Mouse (Mus musculus) retina, adult 2 months (tissue): Measurements from ENCODE around the gene Wasf1.

ENCODE experiments used
- DNase-seq: peaks from one replicate; pipeline ENCODE4 v3.0.0-alpha.2; 2012; ENCODE audit warnings: low read depth, low spot score

The Wasf1 gene

DNA sequence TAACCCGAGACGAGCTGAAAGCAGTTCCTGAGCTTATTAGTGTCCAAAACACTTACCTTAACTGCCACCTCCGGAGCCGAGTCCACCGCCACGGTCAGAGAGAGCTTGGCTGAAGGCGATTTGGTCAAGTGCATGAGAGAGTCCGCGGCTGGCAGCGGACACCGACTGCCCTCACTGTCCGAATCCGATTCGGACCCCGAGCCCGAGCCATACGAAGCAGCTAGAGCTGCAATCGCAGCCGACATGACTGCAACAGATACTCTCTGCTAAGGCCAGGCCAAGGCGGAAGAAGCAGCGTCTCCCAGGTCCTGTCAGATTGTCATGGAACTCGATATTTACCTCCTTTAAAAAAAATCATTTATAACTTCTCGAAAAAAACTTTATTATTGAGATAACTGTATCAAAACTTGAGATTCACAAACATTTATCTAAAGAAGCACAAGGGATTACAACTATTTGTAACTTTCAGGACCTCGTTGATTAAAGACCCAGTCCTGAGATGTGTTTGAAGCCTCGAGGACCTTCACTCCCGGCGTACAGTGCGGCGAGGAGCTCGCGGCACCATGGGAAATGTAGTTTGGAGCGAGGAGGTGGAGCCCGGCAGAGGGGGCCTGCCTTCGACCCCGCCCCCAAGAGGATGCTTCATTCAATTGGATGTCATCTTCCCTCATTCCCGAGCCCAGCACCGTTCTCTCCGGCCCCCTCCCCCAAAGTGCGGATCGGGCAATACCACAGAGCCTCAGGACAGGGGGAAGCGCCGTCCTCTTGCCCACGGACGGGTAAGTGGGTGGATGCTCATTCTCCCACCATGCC lies at the start of gene Wasf1, which contains the start of gene Cdc40:
Gene Wasf1, plus strand, starts transcription at position 645 of the 813 bp plus-strand sequence.
Gene Cdc40, minus strand, starts transcription at position 481 of the 813 bp plus-strand sequence.
- DNase-seq = peak; percentile 96

DNA sequence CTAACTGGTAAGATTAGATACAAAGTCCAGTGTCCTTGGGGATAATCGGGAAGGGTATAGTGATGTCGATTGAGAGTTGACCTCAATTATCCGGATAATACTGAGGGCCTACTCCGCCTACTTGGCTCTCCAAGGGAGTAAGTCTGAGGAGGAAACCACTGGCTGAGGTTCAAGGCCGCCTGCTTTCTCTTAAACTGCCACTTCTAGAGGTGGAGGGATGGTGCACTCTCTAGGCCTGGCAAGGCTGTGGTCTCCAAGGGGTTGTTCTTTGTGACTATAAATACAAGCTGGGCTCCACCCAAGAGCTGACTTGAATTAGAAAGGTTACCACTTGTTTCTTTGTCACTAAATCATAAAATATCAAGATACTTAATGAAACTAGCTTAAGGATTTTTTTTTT lies 43.2 kb upstream of the Wasf1 start:
- DNase-seq = no peak

DNA sequence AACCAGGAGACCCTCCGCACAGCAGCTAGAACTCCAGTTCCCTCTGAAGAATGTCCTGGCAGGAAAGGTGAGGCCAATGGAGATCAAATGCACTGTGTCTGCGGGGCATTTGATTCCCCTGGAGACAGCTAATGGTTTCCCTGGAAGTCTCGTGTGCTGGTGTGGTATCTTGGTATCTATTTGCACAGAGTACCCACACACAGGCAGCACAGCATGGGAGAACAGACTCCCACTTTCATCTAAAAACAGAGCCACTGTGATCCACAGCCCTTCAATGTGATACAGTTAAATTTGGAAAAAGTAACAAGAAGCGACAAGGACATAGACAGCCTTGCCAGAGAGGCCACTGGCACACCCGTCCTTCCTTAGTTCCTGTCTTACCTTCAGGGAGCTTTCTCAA lies 39.4 kb upstream of the Wasf1 start:
- no peak for DNase-seq

DNA sequence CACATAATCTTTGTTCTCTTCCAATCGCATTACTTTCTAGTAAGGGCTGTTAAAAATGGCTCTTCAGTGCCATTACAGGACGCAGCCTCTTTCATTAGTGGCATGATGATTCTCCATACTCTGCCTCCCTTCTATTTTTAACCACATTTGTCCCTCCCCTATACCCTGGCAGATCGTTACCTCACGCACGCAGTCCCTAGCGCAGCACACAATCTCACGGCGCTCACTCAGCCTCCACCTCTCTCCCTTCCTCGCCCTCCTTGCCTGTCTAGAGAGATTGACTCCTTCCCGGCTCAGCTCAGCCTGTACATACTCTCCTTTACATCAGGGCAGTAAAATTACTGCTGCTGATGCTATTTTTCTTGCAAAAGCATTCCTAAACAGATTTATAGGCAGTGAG lies 38.7 kb upstream of the Wasf1 start:
- DNase-seq = no peak

DNA sequence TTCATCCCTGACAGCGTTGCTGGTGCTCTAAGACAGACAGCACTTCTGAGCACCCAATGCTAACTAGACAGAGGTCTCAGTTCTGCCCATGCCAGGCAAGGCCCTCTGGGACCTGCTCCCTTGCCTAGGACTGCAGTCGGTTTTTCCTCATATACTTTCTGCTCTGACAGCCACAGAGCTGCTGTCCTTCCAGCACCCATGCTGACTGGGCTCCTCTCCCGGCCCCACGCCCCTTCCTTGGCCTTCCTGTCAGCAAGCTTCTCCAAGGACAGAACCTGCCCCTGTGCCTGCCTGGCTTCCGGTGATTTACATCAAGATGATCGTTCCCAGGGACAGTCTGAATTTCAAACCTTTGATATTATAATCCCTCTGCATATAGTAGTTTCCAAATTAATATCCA lies 37.6 kb upstream of the Wasf1 start:
- DNase-seq = no peak

DNA sequence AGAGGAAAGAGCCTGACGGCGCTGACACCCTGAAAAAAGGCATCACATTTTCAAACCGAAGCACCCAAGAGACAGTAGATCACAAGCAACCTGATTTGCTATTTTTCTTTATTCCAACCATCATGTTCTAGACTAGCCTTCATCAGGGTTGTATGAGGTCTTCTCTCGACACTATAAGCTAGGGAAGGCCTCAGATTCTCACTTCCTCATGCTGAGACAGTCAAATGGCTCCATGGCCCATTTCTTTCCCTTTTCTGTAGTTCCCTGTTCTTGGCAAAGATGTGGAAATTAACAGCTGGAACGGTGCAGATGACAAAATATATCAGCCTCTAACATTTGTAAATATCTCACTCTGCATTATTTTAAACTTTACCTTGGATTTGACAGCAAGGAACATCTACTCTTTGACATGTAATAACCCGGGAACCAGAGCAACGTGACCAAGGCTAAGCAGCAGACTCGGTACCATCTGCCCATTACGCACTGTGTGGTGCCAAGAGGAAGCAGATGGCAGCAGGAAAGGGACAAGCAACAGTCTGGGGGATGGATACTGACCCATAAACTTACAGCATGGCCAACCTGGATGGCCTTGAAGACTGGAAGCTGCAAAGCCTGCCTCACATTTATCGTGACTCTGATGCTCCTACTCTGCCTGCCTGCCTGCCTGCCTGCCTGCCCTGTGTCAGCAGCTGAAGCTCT lies 36.0 kb upstream of the Wasf1 start:
- DNase-seq = no peak

DNA sequence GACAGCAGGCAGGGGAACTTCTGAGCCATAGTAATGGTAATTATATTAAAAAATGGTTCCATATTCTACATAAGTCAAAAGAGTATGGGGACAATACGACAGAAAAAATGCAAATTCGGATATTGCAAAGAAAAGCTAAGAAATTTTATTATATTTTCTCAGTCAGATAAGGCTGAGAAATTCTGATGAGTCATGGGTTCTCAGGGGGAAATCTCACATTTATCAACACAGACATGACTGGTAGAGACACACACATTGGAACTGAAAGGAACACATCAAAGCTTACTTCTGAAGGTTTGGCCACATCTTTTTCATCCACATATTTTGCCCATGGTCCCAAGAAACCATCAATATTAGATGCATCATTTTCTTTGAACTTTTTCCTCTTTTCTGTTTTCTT lies 32.6 kb upstream of the Wasf1 start:
- DNase-seq = no peak

DNA sequence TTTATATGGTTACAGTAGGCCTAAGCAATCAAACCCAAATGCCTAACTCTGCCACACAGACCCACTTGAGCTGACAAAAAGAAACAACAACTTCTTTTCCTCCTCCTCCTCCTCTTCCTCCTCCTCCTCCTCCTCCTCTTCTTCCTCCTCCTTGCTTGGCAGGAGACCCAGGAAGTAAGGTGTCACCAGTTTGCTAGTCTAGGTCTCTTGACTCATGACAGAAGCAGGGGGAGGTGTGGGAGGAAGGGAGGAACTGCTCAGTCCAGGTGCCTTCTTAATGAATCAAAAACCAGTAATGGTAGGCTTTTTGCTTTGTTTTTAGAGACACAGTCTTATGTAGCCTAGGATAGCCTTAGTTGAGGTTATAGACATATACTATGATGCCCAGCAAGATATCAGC lies 32.1 kb upstream of the Wasf1 start:
- no peak for DNase-seq

DNA sequence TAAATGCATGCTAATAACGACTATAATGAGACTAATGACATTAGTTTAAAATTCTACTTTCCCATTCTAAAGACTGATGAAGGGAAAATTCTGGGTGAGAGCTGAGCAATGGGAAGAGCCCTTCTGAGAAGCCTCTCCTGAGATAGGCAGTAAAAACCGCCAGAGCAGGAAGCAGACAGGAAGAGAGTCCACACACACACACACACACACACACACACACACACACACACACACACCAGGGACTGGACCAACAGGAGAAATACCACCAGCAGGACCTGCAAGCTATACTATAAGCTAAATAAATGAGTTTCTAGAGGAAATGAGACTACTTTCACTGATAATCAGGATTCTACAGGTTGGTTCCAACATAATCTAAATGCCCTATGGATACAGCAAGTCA lies 27.7 kb upstream of the Wasf1 start:
- no peak for DNase-seq

DNA sequence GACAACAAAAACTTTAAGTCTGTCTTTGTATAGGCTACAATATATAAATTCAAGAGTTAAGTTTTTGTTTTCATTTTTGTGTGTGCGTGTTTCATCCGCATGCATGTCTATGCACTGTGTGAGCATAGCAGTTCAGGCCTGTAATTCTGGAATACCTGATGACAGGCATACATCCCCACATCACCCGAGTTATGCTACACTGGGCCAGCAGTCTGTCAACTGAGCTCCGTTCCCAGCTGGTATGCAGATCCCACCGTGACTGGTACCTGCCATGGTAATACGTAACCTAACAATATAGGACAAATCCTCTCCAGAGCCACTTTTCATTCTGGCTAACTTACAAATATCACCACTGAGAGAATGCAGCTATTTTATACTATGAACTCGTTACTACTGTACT lies 26.6 kb upstream of the Wasf1 start:
- no peak for DNase-seq

DNA sequence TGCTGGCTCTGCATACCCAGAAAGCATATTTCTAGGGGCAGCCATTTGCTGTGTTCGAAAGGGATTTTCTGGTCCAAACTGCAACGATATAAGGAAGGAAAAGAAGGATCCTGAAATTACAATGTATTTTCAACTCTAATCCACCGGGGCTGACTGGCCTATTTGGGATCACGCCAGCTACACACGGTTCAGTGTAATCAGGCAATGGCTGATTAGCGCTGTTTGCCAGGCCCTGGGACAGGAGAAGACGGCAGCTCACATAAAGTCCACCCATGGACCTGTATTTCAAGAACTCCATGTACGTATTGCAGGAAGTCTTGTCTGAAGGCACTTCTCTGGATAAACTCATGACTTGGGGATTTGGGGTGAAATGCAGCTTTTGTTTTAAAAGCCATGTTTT lies 25.7 kb upstream of the Wasf1 start:
- DNase-seq = no peak

DNA sequence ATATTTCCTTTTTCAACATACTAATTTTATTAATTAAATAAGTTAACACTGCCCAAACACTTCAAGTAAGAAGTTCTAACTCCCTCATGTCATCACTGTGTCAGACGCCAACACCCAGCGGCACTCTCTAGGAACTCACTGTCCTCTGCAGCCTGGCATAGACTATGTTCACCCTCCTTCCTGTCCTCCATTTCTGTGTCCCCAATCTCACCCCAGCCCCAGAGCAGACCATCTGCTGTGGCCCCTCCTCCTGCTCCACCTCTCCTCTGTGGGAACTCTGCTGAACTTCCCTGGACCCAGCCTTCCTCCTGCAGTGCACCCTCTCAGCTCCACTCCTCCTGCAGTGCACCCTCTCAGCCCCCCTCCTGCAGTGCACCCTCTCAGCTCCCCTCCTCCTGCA lies 15.2 kb upstream of the Wasf1 start:
- no peak for DNase-seq

DNA sequence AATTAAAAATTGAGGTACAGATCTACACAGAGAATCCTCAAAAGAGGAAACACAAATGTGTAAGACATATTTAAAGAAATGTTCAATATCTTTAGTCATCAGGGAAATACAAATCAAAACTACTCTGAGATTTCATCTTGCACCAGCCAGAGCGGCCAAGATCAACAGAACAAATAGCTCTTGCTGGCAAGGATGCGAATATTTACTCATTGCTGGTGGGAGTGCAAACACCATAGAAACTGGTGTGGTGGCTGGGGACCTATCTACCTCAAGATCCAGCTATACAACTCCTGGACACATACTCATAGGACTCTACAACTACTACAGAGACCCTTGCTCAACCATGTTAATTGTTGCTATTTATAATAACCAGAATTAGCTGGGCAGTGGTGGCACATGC lies 12.0 kb upstream of the Wasf1 start:
- DNase-seq = no peak

DNA sequence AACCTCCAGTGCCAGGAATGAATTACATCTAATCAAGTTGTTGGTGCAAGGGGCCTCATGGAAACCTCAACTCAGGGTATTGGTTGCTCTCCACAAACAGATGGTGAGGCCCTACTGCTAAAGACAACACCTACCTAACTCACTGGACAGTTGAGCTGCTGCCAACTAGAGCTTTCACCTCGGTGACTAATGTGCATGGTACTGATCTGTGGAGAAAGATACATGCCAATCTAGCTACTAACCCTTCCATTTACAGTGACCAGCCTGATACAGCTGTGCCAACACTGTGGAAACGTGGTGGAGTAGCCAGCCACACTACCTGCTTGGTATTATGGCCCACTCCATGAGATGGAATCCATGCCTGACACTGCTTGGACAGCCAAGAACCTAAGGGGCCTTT lies 11.2 kb upstream of the Wasf1 start:
- DNase-seq = no peak

DNA sequence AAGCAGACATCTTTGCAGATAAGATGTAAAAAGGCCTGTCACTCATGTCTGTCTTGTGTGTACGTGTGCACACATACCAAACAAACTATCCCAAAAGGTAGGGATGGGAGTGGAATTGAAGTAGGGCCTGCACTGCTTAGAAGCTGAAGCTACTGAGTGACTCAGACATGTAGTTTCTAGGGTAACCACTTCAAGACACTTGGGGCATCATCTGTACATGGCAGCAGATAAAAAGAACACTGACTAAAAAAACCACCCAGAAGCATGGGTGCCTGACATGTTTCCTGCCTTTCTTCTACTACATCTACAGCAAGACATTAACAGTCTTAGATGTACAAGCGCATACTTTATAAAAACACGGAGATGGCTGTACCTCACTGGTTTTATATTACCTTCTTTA lies 5.0 kb upstream of the Wasf1 start:
- no peak for DNase-seq

DNA sequence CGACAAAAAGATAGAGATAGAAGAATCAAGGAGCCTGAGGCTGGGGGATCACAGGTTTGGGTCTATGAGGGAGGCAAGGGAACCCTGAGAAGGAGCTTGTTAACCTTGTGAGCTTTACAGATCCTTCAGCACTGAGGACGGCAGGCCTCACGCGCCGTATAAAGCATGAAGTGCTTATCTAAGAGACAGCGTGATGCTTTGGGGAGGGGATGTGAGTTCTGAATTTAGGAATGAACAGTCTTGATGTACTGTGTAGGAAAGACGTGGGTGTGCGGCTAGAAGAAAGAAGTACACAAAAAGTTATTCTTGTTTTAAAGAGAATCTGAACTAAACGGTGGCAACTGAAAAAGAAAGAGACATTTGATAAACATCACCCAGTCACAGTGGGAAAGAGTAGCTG lies 3.3 kb upstream of the Wasf1 start:
- DNase-seq = no peak

DNA sequence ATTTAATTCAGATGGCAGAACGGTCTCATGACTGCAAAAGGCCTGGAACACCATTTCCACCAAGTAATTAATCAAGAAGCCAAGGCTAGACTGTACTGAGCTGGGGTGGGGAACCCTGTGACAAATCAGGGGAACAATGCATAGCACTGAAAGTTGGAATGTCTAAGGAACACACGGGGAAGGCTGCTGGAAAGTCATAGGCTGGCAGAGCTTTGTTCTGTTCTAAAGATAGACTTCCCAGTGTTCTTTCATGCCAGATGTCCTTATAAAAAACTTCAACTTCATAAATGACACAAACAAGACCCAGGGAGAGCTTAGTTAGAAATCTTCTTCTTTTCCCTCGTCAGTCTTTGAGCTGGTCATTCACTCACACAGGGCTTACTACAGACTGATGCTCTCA lies 2.0 kb upstream of the Wasf1 start:
- no peak for DNase-seq

DNA sequence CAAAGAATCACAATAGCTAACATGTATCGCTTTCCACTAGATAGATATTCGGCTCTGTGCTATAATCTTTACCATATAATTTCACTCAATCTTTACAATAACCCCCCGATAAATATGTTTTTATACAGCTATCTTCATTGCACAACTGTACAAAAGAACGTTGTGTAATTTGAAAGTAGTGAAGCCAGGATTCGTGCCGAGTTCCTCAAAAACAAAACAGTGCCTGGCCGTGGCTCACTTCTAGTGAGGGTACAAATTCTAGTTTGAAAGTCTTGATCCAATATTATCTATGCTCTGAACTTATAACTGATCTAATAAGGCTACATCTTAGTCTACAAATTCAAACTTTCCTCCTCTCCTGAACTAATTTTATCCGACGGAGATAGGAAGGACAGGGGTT lies 942 bp upstream of the Wasf1 start:
- no peak for DNase-seq

DNA sequence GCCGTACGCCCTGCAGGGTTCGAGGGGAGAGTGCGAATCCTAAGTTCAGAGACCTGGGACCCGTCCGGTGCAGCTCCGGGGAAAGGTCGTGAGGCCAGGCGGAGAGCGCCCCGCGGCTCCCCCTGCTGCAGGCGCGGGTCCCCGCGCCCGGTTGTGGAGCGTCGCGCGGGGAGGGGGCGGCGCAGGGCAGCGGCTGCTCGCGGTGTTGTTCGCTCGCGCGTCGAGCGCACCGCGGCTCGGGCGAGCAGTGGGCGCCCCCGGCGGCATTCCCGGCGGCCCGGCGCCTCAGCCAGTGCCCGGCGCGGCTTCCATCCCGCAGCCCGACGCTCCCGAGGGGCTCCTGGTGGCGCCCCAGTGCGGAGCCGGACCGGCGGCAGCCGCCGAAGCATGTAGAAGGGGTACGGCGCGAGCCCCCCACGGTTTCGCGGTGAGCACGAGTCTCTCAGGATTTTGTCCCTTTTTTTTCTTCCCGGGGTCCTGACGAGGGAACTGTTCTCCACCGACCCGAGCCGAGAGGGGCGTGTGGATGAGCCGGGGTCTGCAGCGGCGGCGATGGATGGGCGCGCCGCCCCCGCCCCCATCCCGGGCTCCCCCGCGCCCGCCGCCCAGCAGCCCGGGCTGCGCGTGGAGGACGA lies 486 bp downstream of the Wasf1 start:
- no peak for DNase-seq

DNA sequence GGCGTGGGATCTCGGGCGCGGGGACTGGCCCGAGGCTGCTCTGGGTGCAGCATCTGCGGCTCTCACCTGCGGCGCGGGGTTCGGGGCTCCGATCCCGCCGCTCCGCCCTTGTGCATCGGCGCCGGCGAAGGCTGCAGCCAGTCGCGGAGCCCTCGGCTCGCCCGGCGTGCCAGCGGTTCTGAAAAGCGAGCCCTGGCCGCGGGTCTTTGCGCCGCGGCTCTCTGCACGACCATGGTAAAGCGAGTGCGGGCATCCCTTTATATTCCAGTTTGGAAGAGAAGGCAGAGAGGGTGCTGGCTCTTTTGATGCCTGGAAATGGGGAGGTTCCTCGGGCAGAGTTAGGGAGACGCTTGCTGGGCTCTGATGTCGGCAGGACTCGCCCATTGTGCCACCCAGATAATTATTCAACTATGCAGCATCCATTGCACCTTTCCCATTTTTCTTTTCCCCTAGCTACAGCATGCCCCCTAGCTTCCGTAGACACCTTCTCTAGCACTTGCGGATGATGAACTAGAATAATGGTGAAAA lies 1.1 kb downstream of the Wasf1 start:
- peak; percentile 30 for DNase-seq

DNA sequence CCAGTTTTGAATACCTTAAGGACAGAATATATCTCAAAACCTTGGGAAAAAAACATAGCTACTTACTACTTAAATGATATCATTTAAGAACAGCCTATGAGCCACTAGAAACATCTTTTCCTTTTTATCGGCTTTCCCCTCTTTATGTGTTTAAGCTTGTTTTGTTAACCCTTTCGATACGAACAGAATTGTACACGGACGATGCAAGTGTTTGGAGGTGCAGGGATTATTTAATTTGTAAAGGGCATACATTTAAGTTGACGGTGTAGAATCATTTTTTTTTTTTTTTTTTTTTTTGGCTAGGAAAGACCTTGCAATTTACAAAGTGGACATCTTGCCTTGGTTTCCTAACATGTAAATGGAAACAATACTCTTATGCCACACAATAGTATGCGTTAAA lies 2.2 kb downstream of the Wasf1 start:
- no peak for DNase-seq

DNA sequence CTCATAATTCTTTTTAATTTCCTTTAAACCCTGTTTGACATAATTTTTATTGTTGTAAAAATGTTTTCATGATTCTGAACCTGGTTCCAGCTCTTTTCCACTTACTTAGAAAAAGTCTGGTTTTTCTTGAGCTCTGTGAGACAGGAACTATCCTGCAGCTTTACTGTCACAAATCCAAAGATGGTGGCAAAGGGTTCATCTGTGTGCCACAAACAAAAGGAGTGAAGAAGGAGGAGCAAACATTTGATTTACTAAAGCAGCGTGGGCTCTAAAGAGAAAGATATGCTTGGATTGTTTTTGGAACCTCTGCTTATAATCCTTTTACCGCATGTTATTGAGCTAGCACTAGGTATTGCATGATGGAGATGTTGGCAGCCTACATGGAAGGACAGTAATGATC lies 4.0 kb downstream of the Wasf1 start:
- DNase-seq = no peak

DNA sequence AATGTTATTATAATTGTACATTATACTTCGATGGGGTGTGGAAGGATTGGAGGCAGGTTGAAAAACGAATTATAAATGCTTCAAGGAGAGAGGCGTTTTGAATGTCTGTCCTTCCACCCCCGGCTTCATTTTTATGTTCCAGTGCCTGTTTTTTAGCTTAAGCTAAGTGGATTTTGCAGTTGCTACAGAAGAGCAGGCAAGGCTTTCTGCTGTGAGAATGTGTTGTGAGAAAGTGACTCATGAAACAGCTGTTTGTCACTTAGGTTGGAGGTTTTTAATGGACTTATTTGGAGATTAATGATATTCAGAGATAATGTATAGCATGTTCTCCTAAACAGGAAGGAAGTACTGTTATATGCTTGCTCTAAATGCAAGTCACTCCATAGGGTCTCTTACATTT lies 5.9 kb downstream of the Wasf1 start:
- DNase-seq = no peak
